Mouse (Mus musculus) cerebellum, adult 2 months (tissue): ENCODE data around the gene Gm29666.

Source experiments
- CTCF ChIP-seq: fragments of 200-500 bp; IDR thresholded peaks from 2 replicates; pipeline ENCODE4 v1.5.1; 2011; ENCODE audit warnings: low read depth, mild to moderate bottlenecking, control low read depth, low read length, moderate library complexity, borderline replicate concordance; ENCODE audit not compliant: insufficient read depth
- POLR2A ChIP-seq: fragments of 200-500 bp; IDR thresholded peaks from 2 replicates; pipeline ENCODE4 v1.6.1; 2011; ENCODE audit warnings: low read length, control low read depth, borderline replicate concordance; ENCODE audit not compliant: insufficient read depth

- TF ChIP-seq CTCF (no peak), POLR2A (no peak)
Observed at GRCm38 (mm10) chr15:84958331-84958730, 38.5 kb upstream of the Gm29666 start.
